Mouse (Mus musculus) G1E (cell line): ENCODE results near the gene Sf3a2.

Source experiments
- CTCF ChIP-seq: IDR thresholded peaks from 2 replicates; pipeline ENCODE4 v1.5.1; 2012; ENCODE audit warnings: low read depth, low read length, inconsistent platforms, mixed read lengths
- GATA1 ChIP-seq: IDR thresholded peaks from 2 replicates; pipeline ENCODE4 v1.6.1; 2012; ENCODE audit warnings: borderline replicate concordance, low read length, inconsistent platforms, mixed read lengths
- GATA2 ChIP-seq: IDR thresholded peaks from 2 replicates; pipeline ENCODE4 v1.6.1; 2012; ENCODE audit warnings: low read depth, low read length, inconsistent platforms, borderline replicate concordance
- POLR2AphosphoS5 ChIP-seq: IDR thresholded peaks from 2 replicates; pipeline ENCODE4 v1.6.1; 2012; ENCODE audit warnings: low read depth, low read length, inconsistent platforms; ENCODE audit not compliant: insufficient replicate concordance
- TAL1 ChIP-seq: conservative IDR thresholded peaks from 2 replicates; pipeline ENCODE4 v1.6.1; 2012; ENCODE audit warnings: low read depth, low read length, inconsistent platforms, mixed read lengths

DNA sequence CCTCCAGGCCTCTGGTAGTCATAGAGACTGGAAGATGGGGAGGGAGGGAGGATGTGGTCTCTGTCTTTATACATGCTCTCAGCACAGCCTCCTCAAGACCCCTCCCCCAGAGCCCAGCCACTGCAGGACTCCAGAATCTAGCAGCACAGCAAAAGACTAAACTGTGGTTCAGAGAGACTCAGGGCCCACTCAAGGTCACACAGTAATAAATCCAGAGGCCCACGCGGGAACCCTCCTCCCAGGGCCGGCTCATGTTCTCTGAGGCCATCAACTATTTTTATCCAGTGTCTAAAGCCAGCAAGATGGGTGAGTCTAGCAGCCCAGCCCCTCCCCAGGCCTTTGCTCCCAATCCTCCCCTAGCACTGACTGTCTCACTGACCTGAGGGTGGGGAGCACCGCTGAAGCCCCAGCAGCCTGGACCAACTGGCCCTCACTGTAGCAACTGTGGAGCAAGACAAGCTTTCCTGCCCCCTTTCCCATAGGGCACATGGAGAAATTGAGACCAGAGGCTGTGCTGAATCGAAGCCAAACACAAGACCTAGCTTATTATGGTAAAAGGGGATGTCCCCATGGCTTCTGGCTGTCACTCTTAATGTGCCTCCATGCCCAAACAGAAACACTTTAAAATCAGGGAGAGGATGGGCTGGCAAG, 14.5 kb downstream of the Sf3a2 start:
- TF ChIP-seq CTCF (no peak), TAL1 (no peak), POLR2AphosphoS5 (no peak), GATA1 (no peak), GATA2 (no peak)
